Mouse (Mus musculus): ENCODE measurements around the gene Arxes1. TPM values are rescaled to one million over a fixed set of nuclear protein-coding genes. Genes with fewer than 3 reads are reported as not detected.
"Not testable (repeated sequence)": the region's sequence is repeated elsewhere in the genome, so short reads cannot be mapped to it uniquely, and the experiment has no call there.

Gene Arxes1
- 10 to 100 TPM in 1 of 4 experiments, 1 to 10 TPM in 3; 3.1 to 17.1 (median 5.5) TPM for total RNA-seq (2022)

- DNase-seq = peak; percentile 2
Observed at GRCm38 (mm10) chrX:136032799-136033763, at the start of gene Arxes1. Gene Arxes1 (plus strand): TSS chrX:136033367.

- no peak for DNase-seq
Observed at GRCm38 (mm10) chrX:135984539-135985260, 48.5 kb upstream of the Arxes1 start.

GRCm38 (mm10) chrX:135986267-135986666 lies 46.9 kb upstream of the Arxes1 start:
- DNase-seq = no peak

GRCm38 (mm10) chrX:135990661-135991060 lies 42.5 kb upstream of the Arxes1 start:
- no peak for DNase-seq

- DNase-seq = not testable (repeated sequence)
Observed at GRCm38 (mm10) chrX:135993192-135993594, 40.0 kb upstream of the Arxes1 start.

- not testable (repeated sequence) for DNase-seq
Observed at GRCm38 (mm10) chrX:135993664-135994119, 39.5 kb upstream of the Arxes1 start, which contains the start of gene Arxes2. Gene Arxes2 (plus strand): TSS chrX:135993824.

GRCm38 (mm10) chrX:136007199-136007843 lies 25.8 kb upstream of the Arxes1 start:
- DNase-seq = no peak

GRCm38 (mm10) chrX:136014392-136014791 lies 18.8 kb upstream of the Arxes1 start:
- no peak for DNase-seq

GRCm38 (mm10) chrX:136030331-136030730 lies 2.8 kb upstream of the Arxes1 start:
- no peak for DNase-seq

GRCm38 (mm10) chrX:136043726-136044125 lies 10.6 kb downstream of the Arxes1 start:
- no peak for DNase-seq

GRCm38 (mm10) chrX:136047528-136047927 lies 14.4 kb downstream of the Arxes1 start:
- DNase-seq = peak; percentile 9

- no peak for DNase-seq
Observed at GRCm38 (mm10) chrX:136051219-136051618, 18.1 kb downstream of the Arxes1 start.

- no peak for DNase-seq
Observed at GRCm38 (mm10) chrX:136060698-136061097, 27.5 kb downstream of the Arxes1 start.

GRCm38 (mm10) chrX:136067201-136067991 lies 34.2 kb downstream of the Arxes1 start:
- not testable (repeated sequence) for DNase-seq

- not testable (repeated sequence) for DNase-seq
Observed at GRCm38 (mm10) chrX:136068020-136068419, 34.9 kb downstream of the Arxes1 start, which contains the start of gene Bex2. Gene Bex2 (minus strand): TSS chrX:136068236.

Other genes with a start within 250 kb of the Arxes1 start
- gene Bhlhb9, start 235.8 kb upstream of the Arxes1 start, total RNA-seq (2022) = 10 to 100 TPM; 19.4 to 23.1 (median 20.8) TPM
- gene Gprasp2, start 194.3 kb upstream of the Arxes1 start, total RNA-seq (2022) = 10 to 100 TPM; 40.4 to 62.4 (median 48.6) TPM
- 10 to 100 TPM; 18.5 to 35.9 (median 27.9) TPM for gene Arxes2, start 39.5 kb upstream of the Arxes1 start, total RNA-seq (2022)
- gene Bex2, start 34.9 kb downstream of the Arxes1 start, total RNA-seq (2022) = 10 to 100 TPM; 26.3 to 37.5 (median 33.4) TPM
- not detected for gene Nxf3, start 51.9 kb downstream of the Arxes1 start, total RNA-seq (2022)
- gene Bex4, start 105.6 kb downstream of the Arxes1 start, total RNA-seq (2022) = 1 to 10 TPM; 4.4 to 7.7 (median 5.5) TPM
- gene Tceal8, start 139.0 kb downstream of the Arxes1 start, total RNA-seq (2022) = 10 to 100 TPM; 36.3 to 50.8 (median 48.3) TPM
- 1 to 10 TPM in 2 of 4 experiments, under 1 TPM in 2; 0.51 to 3.5 (median 1.2) TPM for gene Tceal5, start 170.5 kb downstream of the Arxes1 start, total RNA-seq (2022)
- not detected for gene Tceal7, start 181.4 kb downstream of the Arxes1 start, total RNA-seq (2022)
- gene Bex1, start 182.1 kb downstream of the Arxes1 start, total RNA-seq (2022) = 10 to 100 TPM; 13.8 to 23.9 (median 17.7) TPM
- gene Tceal9, start 211.7 kb downstream of the Arxes1 start, total RNA-seq (2022) = 100 to 1,000 TPM; 214 to 296 (median 285) TPM
- gene Bex3, start 236.9 kb downstream of the Arxes1 start, total RNA-seq (2022) = 100 to 1,000 TPM in 2 of 4 experiments, 10 to 100 TPM in 2; 53.5 to 165 (median 112) TPM

Data from adrenal gland, adult 8-10 months (tissue).